Mouse (Mus musculus) adipocyte (in vitro differentiated cells): ENCODE results near the gene Rexo5.

Experiments
- DNase-seq: peaks from one replicate; pipeline ENCODE4 v3.0.0-alpha.2; 2016; ENCODE audit warnings: low spot score

The Rexo5 gene

DNA sequence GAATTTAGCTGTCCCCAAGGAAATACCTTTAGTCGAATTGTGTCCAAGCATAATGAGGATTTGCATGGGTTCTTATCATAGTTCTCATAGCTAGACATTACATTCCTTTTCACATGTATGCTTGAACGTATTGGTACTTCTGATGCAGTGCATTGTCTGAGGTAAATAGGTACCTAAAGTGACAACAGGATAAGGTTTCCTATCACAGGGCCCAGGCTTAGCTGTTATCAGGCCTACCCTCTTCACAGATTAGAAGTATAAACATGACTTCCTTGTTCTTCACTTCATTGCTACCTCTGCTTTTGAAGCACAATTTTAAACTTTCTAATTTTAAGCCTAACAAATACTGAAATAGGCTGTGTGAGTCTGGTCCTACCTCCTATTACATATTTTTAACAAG is 51.7 kb downstream of the Rexo5 start:
- no peak for DNase-seq

GRCm38 (mm10) chr7:119847396-119847795 is 53.6 kb downstream of the Rexo5 start:
- peak; percentile 24 for DNase-seq

- peak; percentile 72 for DNase-seq
Observed at GRCm38 (mm10) chr7:119849096-119849495, 55.3 kb downstream of the Rexo5 start.

GRCm38 (mm10) chr7:119850737-119851136 is 56.9 kb downstream of the Rexo5 start:
- peak; percentile 66 for DNase-seq

DNA sequence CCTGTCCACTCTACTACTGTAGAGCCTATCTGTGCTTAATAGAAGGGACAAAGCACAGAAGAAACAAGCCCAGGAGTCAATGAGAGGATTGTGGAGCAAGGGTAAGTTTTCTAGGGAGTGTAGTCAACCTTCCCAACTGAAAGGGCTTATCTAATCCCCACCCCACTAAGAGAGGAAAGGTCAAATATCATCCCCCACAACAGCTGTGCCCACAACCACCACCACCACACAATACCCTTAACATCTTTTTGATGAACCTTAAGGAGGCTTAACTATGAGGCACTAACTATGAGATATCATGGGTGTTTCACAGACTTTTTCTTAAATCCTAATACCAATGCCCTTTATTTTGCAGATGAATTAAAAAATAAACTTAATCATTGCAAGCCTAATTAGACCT is 58.7 kb downstream of the Rexo5 start:
- no peak for DNase-seq

DNA sequence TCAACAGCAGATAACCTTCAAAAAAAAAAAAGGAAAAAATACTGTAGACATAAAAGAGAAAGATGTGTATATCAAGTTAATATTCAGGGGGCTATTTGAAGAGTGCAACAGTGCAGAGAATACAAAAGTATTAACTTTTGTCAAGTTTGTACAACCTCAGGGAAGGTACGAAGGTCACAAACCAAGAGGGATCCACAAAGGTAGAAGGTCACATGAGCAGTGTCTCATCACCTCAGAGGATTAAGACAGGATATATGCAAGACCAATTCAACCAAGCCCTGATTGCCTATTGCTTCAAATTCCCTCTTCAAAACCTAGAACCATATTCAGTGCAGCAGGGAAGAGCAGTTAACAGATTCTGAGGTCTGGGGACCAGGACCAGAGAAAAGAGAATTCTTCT is 59.4 kb downstream of the Rexo5 start:
- DNase-seq = no peak

GRCm38 (mm10) chr7:119854362-119854761 is 60.6 kb downstream of the Rexo5 start:
- DNase-seq = no peak

DNA sequence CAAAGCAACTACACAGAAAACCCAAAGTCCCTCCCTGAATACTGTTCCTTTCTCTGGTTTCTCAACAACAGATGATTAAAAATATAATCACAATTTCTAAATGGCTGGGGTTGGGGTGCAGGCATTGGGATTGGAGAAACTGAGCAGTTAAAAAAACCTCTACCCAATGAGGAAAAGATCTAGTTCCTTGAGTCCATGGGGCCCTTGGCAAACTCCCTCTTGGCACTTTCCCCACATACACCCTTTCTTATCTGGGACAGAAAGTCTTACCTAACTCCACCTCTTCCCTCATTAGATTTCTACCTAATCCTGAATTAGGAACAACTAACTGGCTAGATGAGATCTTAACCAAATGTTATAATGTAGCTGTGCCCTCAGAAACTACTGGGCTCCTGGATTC is 61.2 kb downstream of the Rexo5 start:
- peak; percentile 28 for DNase-seq

GRCm38 (mm10) chr7:119859476-119859875 is 65.7 kb downstream of the Rexo5 start:
- DNase-seq = peak; percentile 22

DNA sequence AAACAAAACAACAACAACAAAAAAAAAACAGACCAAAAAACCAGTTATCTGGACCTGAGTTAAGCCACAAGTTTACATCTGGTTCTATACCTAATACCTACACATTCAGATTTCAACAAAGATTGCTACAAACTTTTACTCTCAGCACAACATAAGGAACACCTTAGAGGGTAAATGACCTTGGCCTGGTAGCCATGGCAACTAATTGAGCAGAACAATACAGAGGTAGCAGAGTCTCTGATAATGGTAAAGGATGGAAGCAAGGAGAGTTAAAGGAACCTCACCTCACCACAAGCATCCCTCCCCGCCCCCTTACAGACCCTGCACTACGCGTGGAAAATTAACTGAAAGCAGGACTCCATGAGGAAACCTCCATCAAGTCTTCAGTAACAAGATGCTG is 66.3 kb downstream of the Rexo5 start:
- no peak for DNase-seq

DNA sequence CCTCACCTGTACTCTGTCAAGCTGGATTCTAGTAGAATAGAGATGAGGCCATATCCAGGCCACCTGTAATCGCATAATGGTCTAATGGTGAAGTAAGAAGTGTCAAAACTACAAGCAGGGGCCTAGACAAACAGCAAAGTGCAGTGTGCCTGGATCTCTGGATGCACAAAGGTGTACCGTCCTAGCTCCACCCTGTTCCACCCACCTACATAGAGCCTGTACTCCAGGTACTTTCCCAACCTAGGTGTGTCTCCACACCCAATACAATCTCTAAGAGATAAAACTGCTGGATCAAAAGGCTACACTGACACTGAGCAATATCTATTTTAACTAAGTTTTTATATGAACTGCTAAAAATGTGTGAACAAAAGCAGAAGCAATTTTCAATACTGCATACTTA is 66.7 kb downstream of the Rexo5 start:
- no peak for DNase-seq

DNA sequence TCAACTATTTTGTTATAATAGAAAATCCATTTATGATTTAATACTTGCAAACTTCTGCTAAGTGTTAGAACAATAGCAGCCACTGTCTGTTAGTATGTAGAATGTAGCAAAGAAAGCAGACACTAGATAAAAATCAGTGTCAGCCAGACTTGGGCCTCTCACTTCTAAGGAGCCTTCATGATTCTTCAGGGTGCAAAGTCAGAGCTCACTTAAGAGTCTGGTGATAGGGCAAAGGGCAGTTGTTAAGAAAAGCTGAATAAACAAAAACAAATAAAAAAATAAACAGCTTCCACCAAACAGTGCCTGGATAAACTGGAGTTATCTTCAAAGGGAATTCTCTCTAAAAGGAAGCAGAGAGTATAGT is 67.1 kb downstream of the Rexo5 start:
- DNase-seq = peak; percentile 25

DNA sequence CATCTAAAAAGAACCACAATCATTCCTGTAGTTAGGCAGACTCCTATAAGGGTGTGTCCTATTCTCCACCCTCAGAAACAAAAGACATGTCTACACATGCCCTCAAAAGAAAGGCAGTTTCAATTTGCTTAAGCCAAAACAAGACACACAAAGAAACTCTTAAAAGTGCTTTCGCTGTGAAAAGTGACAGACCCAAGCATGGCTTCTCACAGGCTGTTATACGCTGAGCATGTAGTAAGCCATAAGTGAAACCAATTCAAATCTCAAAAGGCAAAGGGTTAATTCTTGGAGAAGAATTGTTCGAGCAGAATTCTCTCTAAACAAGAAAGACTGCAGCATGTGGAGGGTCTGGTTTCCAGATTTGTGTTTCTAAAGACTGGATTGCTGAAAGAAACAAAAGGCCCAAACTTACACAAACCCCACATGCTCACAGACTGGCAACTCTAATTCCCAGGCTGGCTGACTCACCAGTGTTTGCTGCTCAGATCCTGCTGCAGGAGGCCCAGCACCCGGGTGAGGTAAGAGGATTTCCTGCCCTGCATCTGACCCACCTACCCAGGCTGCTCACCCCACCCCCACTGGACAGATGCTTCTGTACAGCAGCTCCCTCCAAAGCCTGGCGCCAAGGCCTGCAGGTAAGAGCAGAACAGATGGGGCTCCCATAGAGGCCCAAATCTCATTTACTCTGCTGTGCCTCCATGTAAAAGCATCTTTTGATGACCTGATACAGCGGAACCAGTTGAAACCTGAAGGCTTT is 67.7 kb downstream of the Rexo5 start:
- DNase-seq = peak; percentile 66

GRCm38 (mm10) chr7:119862167-119862566 is 68.4 kb downstream of the Rexo5 start:
- peak; percentile 30 for DNase-seq

- DNase-seq = no peak
Observed at GRCm38 (mm10) chr7:119864500-119864899, 70.7 kb downstream of the Rexo5 start.

DNA sequence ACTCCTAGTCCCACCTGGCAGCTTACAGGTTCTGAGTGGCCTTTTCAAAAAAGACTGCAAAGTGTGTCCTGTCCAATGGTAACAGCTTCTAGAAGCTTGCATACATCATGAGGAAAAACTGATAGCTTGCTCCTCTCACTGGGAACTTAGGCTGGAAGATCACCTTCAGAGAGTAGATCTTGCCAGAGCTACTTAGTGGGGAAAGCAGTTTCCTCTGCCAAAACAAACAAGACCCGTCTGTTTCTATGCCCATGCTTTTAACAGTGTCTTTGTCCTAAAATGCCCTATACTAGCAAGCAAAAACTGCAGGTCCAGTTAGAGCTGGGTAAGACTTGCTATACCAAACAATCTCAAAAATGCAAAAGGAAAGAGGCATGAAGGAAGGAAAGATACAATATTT is 72.3 kb downstream of the Rexo5 start:
- no peak for DNase-seq

GRCm38 (mm10) chr7:119872204-119872603 is 78.4 kb downstream of the Rexo5 start:
- DNase-seq = no peak

DNA sequence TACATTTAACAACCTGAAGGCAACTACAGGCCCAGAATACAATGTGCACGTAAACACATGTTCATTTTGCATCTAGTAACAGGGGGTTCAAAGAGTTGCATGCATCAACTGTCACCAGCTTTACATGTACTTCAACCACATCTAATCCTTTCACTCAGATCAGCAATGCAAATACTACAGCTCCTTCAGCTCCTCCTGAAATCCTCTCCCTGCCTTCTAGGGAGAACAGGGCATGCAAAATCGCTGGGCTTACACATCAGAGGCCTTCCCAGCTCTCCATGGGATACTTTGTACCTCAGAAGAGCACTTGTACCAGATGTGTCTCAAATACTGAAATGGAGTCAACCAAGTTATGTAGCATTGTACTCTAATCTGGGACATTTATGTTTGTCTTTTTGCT is 79.2 kb downstream of the Rexo5 start:
- DNase-seq = no peak

GRCm38 (mm10) chr7:119875776-119876440 is 82.1 kb downstream of the Rexo5 start:
- DNase-seq = peak; percentile 70

DNA sequence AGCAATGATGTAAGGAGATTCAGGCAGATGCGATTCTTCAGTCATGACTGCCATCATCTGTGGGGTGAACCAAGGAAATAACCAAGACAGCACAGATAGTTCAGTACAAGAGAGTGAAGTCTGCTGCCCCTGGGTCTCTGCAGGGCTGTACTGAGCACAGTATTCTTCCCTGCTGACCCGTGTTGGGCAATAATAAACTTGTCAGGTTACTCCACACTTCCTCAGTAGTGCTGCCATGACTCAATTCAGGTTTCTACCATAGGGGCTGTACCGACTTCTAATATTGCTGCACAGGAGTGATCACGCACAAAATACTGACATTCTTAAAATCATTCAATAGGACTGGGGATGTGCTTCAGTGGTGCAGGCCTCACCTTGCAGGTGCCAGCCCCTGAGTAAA is 85.4 kb downstream of the Rexo5 start:
- no peak for DNase-seq

- DNase-seq = peak; percentile 60
Observed at GRCm38 (mm10) chr7:119880345-119880744, 86.5 kb downstream of the Rexo5 start.

DNA sequence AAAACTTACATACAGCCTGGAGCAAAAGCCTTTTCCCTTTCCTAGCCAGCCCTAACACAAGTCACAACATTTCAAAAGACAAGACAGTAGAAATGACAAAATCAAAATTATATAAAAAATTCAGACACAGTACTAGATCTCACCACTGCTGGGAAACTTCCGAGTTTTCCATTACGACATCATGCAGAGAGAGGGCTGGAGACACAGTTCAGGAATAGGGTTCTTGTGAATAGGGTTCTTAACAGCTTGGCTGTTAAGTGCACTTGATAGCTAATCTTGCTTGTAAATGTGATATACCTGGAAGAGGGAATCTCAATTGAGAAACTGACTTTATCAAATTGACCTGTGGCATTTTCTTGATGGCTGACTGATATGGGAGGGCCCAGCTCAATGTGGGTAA is 87.4 kb downstream of the Rexo5 start:
- peak; percentile 30 for DNase-seq

DNA sequence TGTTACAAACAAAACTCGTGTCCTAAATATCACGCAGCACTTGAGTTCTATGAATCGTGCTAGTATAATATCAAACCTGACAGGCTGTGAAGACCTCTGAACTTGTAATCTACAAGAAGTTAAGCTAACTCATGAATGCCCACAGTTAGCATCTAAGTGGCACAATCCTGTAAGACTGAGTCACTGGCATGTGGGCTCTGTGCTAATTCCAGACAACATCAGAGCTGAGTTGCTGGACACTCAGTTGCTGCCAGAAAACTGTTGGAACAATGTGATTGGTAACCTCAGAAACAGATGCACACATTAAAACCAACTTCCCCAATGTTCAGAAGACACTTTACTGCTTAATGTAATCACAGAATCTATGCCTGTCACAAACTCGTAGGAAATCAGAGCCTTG is 94.1 kb downstream of the Rexo5 start:
- DNase-seq = peak; percentile 57

DNA sequence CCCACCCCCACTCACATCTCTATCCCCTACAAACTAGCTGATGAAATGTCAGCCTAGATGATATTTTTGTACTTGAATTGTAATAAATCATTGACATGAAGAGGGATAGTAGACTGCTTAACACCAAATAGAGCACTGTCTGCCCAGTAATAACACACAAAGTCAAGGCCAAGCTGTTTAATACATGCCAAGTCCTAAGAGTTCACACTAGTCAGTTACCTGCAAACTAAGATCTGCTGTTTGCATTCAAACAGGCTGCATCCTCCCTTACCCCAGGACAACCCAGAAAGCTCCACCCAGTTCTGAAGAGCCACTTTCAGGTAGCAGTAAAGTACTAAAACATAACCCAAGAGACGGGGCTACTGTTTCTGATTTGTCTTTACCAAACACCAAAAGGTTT is 98.4 kb downstream of the Rexo5 start:
- no peak for DNase-seq
